Mouse (Mus musculus) midbrain, postnatal 0 days (tissue): ENCODE measurements around the gene Il5. TPM values are rescaled to one million over a fixed set of nuclear protein-coding genes. Genes with fewer than 3 reads are reported as not detected.
A peak's percentile ranks its signal among the peaks of the same experiment; 100 is the strongest.

Experiments
- ATAC-seq: fragments of 200-750 bp; cut with Nextera tagmentation; 2 replicates; pipeline ENCODE4 v1.8.0; 2017; ENCODE audit warnings: moderate number of reproducible peaks, mild to moderate bottlenecking, moderate TSS enrichment, moderate library complexity; ENCODE audit not compliant: low FRiP score
- DNase-seq: peaks from one replicate; pipeline ENCODE4 v3.0.0-alpha.2; 2015; ENCODE audit warnings: low spot score
- H3K27ac ChIP-seq: fragments of 300-500 bp; sonication (generic); 2 replicates; pipeline ENCODE4 v1.5.1; 2014; ENCODE audit warnings: low read depth, mild to moderate bottlenecking, low read length, mixed read lengths
- H3K27me3 ChIP-seq: fragments of 300-500 bp; sonication (generic); 2 replicates; pipeline ENCODE4 v1.6.1; 2014; ENCODE audit warnings: low read length, control low read depth, mixed read lengths; ENCODE audit not compliant: insufficient read depth
- H3K36me3 ChIP-seq: fragments of 300-500 bp; sonication (generic); 2 replicates; pipeline ENCODE4 v1.6.1; 2014; ENCODE audit warnings: low read length, control low read depth, mixed read lengths; ENCODE audit not compliant: insufficient read depth
- H3K4me1 ChIP-seq: fragments of 300-500 bp; sonication (generic); 2 replicates; pipeline ENCODE4 v1.6.1; 2014; ENCODE audit warnings: mild to moderate bottlenecking, control low read depth, antibody characterized with exemption, low read length, mixed read lengths; ENCODE audit not compliant: insufficient read depth
- H3K4me2 ChIP-seq: fragments of 300-500 bp; sonication (generic); 2 replicates; pipeline ENCODE4 v1.6.1; 2014; ENCODE audit warnings: low read depth, mild to moderate bottlenecking, low read length, mixed read lengths; ENCODE audit not compliant: poor library complexity, severe bottlenecking
- H3K4me3 ChIP-seq: fragments of 300-500 bp; sonication (generic); 2 replicates; pipeline ENCODE4 v1.5.1; 2014; ENCODE audit warnings: low read depth, mild to moderate bottlenecking, low read length, moderate library complexity
- H3K9ac ChIP-seq: fragments of 300-500 bp; sonication (generic); replicated peaks from 2 replicates; pipeline ENCODE4 v1.6.1; 2014; ENCODE audit warnings: mild to moderate bottlenecking, low read length, moderate library complexity, mixed read lengths; ENCODE audit not compliant: poor library complexity, severe bottlenecking
- H3K9me3 ChIP-seq: fragments of 300-500 bp; sonication (generic); 2 replicates; pipeline ENCODE4 v1.6.1; 2016; ENCODE audit warnings: low read length, control low read depth
- CTCF ChIP-seq: IDR thresholded peaks from 2 replicates; pipeline ENCODE4 v1.5.1; 2016; ENCODE audit warnings: antibody characterized with exemption, mild to moderate bottlenecking
- WGBS: fragments of 180-500 bp; shearing (Covaris S2); extraction: QIAGEN DNeasy Blood & Tissue Kit; methylation state at CpG from one replicate; pipeline ENCODE4 v1.1.7; 2014; 5-methylcytosine and 5-hydroxymethylcytosine counted together
- polyA plus RNA-seq: library from polyadenylated mRNA; unstranded; fragments of >200 nt; fragmentation: Nextera tagmentation; extraction: Ambion mirVana; gene quantifications from 2 replicates; pipeline ENCODE4 v1.2.1, GENCODE M21; 2015
- total RNA-seq: library from RNA; depleted of rRNA; stranded (reverse); fragments of >200 nt; gene quantifications from 2 replicates; pipeline ENCODE4 v1.2.3, GENCODE M21; 2014

Gene Il5
- total and polyA plus RNA-seq, 2 experiments from 2014 or later: 0.30 TPM; not detected in 1

DNA sequence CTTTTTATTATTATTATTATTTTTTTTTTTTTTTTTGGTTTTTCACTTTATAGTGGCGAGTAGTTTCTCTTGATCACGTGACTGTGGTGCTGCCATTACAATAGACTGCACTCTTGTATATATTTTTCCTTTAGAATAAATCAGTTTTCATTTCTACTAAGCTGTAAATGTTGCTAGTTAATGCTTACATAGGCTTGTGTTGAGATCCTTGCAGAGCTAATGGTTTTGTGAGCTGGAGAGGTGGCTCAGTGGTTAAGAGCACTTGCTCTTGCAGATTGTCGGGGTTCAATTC lies 12.9 kb upstream of the Il5 start:
- no peak overlapping the region for H3K27ac ChIP-seq

DNA sequence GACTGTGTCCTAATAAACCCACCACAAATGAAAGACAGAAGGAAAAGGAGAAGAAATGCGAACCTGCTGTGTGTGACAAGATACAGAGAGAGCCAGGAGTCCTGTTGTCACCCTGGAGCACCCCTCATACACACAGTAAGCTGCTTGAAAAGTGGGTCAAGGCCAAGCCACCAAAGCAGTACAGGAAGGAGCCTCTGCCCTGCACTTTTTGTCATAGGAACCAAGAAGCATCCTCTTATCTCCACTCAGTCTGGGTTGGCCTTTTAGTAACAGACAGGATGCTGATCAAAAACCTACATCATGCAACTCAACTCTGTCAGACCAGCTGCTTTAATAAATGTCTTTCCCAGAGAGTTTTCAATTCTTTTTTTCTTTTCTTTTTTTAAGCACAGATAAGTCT lies 893 bp upstream of the Il5 start:
- H3K9ac ChIP-seq: no peak overlapping the region
- no peak for TF ChIP-seq CTCF
- no peak for ATAC-seq
- no peaks in the 10 kb centered on the region for H3K9me3 ChIP-seq
- H3K4me2 ChIP-seq: no peak overlapping the region
- no peaks in the 10 kb centered on the region for H3K27me3 ChIP-seq
- no peaks in the 10 kb centered on the region for H3K4me1 ChIP-seq
- H3K4me3 ChIP-seq: no peak overlapping the region
- H3K36me3 ChIP-seq: no peaks in the 10 kb centered on the region
- no peak for DNase-seq
- H3K27ac ChIP-seq: no peak overlapping the region
- 74% methylated on average over 1 of the region's 1 CpGs for WGBS

More for the DNA sequence above, 12.9 kb upstream of the Il5 start:
- Histone ChIP-seq H3K27me3 (no peaks in the 10 kb centered on the region), H3K36me3 (peaks cover 2% of the 10 kb centered on the region; the same call in 1 of the 2 replicates), H3K9me3 (no peaks in the 10 kb centered on the region), H3K4me3 (peak overlapping the region; percentile 65), H3K4me2 (peak overlapping the region; percentile 68), H3K4me1 (no peaks in the 10 kb centered on the region), H3K9ac (0 out of 2 replicates have a peak overlapping the region, but pooled peaks have one; percentile 62)
- WGBS: 75% methylated on average over 3 of the region's 3 CpGs
- no peak for TF ChIP-seq CTCF
- ATAC-seq: no peak
- no peak for DNase-seq

GRCm38 (mm10) chr11:53731457-53731856 lies 10.9 kb downstream of the Il5 start:
- ATAC-seq (no peak), DNase-seq (no peak)
- H3K9me3 ChIP-seq: no peaks in the 10 kb centered on the region
- H3K4me1 ChIP-seq: no peaks in the 10 kb centered on the region
- H3K36me3 ChIP-seq: no peaks in the 10 kb centered on the region
- WGBS: 96% methylated on average over 7 of the region's 7 CpGs
- H3K9ac ChIP-seq: no peak overlapping the region
- no peak overlapping the region for H3K4me3 ChIP-seq
- TF ChIP-seq CTCF: no peak
- no peak overlapping the region for H3K27ac ChIP-seq
- no peaks in the 10 kb centered on the region for H3K27me3 ChIP-seq
- no peak overlapping the region for H3K4me2 ChIP-seq

DNA sequence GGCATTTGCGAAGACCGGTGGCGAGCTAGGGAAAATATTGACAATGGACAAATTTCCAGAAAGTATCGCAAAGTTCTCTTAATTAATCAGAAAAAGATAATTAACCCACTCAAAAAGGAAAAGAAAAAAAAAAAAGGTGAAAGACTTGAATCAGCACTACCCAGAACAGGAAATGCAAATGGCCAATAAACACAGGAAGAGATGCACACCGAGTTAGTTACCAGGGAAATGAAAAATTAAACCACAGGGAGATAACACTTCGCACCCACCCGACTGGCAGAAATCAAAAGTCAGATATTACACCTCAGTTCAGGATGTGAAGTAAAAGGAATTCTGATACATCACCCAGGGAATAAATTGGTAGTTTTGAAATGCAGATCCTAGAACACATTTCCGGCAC lies 11.7 kb downstream of the Il5 start:
- WGBS: 93% methylated on average over 8 of the region's 8 CpGs
- H3K4me1 ChIP-seq: no peaks in the 10 kb centered on the region
- ATAC-seq (no peak), DNase-seq (no peak)
- H3K4me2 ChIP-seq: no peak overlapping the region
- H3K9ac ChIP-seq: no peak overlapping the region
- no peaks in the 10 kb centered on the region for H3K36me3 ChIP-seq
- no peaks in the 10 kb centered on the region for H3K27me3 ChIP-seq
- TF ChIP-seq CTCF: no peak
- no peak overlapping the region for H3K4me3 ChIP-seq
- no peaks in the 10 kb centered on the region for H3K9me3 ChIP-seq
- no peak overlapping the region for H3K27ac ChIP-seq

DNA sequence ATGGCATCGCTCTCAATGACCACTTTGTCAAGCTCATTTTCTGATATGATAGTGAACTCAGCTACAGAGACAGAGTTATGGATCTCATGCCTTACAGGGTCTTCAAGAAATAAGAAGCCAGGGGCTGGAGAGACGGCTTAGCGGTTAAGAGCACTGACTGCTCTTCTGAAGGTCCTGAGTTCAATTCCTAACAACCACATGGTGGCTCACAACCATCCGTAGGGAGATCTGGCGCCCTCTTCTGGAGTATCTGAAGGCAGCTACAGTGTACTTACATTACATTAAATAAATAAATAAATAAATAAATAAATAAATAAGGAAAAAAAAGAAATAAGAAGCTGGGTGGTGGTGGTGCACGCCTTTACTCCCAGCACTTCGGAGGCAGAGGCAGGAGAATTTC lies 13.2 kb downstream of the Il5 start:
- TF ChIP-seq CTCF: peak; percentile 24
- no peak for ATAC-seq
- no peak for DNase-seq
- no peak overlapping the region for H3K4me2 ChIP-seq
- H3K27ac ChIP-seq: no peak overlapping the region
- H3K36me3 ChIP-seq: no peaks in the 10 kb centered on the region
- H3K4me1 ChIP-seq: no peaks in the 10 kb centered on the region
- no peak overlapping the region for H3K9ac ChIP-seq
- H3K4me3 ChIP-seq: no peak overlapping the region
- H3K9me3 ChIP-seq: no peaks in the 10 kb centered on the region
- 89% methylated on average over 7 of the region's 7 CpGs for whole genome bisulfite sequencing
- no peaks in the 10 kb centered on the region for H3K27me3 ChIP-seq

- Histone ChIP-seq H3K9ac (no peak overlapping the region), H3K27ac (no peak overlapping the region), H3K4me2 (no peak overlapping the region), H3K9me3 (no peaks in the 10 kb centered on the region), H3K4me3 (no peak overlapping the region), H3K27me3 (no peaks in the 10 kb centered on the region), H3K36me3 (no peaks in the 10 kb centered on the region), H3K4me1 (no peaks in the 10 kb centered on the region)
- ATAC-seq (no peak), DNase-seq (no peak)
- TF ChIP-seq CTCF: no peak; the same call in 1 of the 2 replicates
- WGBS: 80% methylated on average over 2 of the region's 2 CpGs
Observed at GRCm38 (mm10) chr11:53734431-53734830, 13.8 kb downstream of the Il5 start.
